Mouse (Mus musculus) stomach, postnatal 0 days (tissue): ENCODE data around the gene Ikzf5. TPM values are rescaled to one million over a fixed set of nuclear protein-coding genes. Genes with fewer than 3 reads are reported as not detected.

Experiments
- ATAC-seq: fragments of 200-750 bp; cut with Nextera tagmentation; 2 replicates; pipeline ENCODE4 v1.8.0; 2017; ENCODE audit not compliant: low FRiP score, low TSS enrichment
- DNase-seq: peaks from one replicate; pipeline ENCODE4 v3.0.0-alpha.2; 2016; ENCODE audit warnings: low spot score
- H3K27ac ChIP-seq: fragments of 300-500 bp; sonication (generic); replicated peaks from 2 replicates; pipeline ENCODE4 v1.5.1; 2014; ENCODE audit warnings: mild to moderate bottlenecking, control low read depth
- H3K27me3 ChIP-seq: fragments of 300-500 bp; sonication (generic); 2 replicates; pipeline ENCODE4 v1.6.1; 2014; ENCODE audit warnings: low read length; ENCODE audit not compliant: control insufficient read depth, insufficient read depth
- H3K36me3 ChIP-seq: fragments of 300-500 bp; sonication (generic); 2 replicates; pipeline ENCODE4 v1.6.1; 2014; ENCODE audit warnings: low read length, mixed read lengths; ENCODE audit not compliant: control insufficient read depth, insufficient read depth
- H3K4me1 ChIP-seq: fragments of 300-500 bp; sonication (generic); replicated peaks from 2 replicates; pipeline ENCODE4 v1.6.1; 2014; ENCODE audit warnings: antibody characterized with exemption; ENCODE audit not compliant: control insufficient read depth, insufficient read depth
- H3K4me2 ChIP-seq: fragments of 300-500 bp; sonication (generic); replicated peaks from 2 replicates; pipeline ENCODE4 v1.6.1; 2014; ENCODE audit warnings: low read depth, mild to moderate bottlenecking, control low read depth, moderate library complexity
- H3K4me3 ChIP-seq: fragments of 300-500 bp; sonication (generic); 2 replicates; pipeline ENCODE4 v1.5.1; 2014; ENCODE audit warnings: low read depth, low read length, control low read depth
- H3K9ac ChIP-seq: fragments of 300-500 bp; sonication (generic); 2 replicates; pipeline ENCODE4 v1.6.1; 2014; ENCODE audit warnings: mild to moderate bottlenecking, low read length, control low read depth, mixed read lengths
- H3K9me3 ChIP-seq: fragments of 300-500 bp; sonication (generic); 2 replicates; pipeline ENCODE4 v1.6.1; 2016; ENCODE audit warnings: low read length; ENCODE audit not compliant: control insufficient read depth
- CTCF ChIP-seq: IDR thresholded peaks from 2 replicates; pipeline ENCODE4 v1.5.1; 2016; ENCODE audit warnings: antibody characterized with exemption, low read depth, mild to moderate bottlenecking, moderate library complexity
- EP300 ChIP-seq: optimal IDR thresholded peaks from 2 replicates; pipeline ENCODE3; 2016; ENCODE audit warnings: antibody characterized with exemption
- WGBS: fragments of 180-500 bp; shearing (Covaris S2); extraction: QIAGEN DNeasy Blood & Tissue Kit; methylation state at CpG from one replicate; pipeline ENCODE4 v1.1.7; 2014; 5-methylcytosine and 5-hydroxymethylcytosine counted together
- polyA plus RNA-seq: library from polyadenylated mRNA; unstranded; fragments of >200 nt; fragmentation: Nextera tagmentation; extraction: Ambion mirVana; gene quantifications from 2 replicates; pipeline ENCODE4 v1.2.1, GENCODE M21; 2015

Ikzf5 gene
- 6.4 and 6.8 TPM in 2 replicates for polyA plus RNA-seq

DNA sequence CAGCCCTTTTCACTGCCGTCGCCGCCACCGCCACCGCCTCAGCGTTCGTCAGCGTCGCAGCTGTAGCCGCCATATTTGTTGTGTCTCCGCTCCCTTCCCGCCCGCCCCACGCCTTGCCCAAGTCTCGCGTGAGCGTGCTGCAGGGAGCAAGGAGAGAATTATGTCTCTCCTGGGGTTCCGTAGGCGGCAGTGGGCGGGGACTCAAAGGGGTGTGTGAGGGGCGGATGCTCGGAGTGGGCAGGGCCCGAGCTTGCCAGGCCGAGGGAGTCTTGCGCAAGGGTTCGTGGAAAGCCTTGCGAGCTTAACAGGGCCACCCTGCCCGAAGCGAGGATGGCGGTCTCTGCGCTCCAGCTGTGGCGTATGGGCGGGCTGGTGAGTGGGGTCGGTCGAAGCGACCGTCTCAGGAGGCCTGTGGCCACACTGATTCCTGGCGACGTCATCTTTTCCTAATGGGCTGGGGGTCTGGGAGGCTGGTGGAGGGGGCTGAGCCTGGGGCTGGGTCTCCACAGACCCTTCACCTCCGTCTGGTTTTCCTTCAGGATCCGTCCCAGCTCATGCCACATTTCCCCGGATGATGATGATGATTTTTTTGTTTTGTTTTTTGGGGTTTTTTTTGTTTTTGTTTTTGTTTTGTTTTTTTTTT is at the start of gene Ikzf5, which contains the start of gene Acadsb:
Ikzf5 (minus strand) TSS at position 106 of the 643 bp plus-strand sequence.
Acadsb (plus strand) TSS at position 186 of the 643 bp plus-strand sequence.
- H3K4me2 ChIP-seq = peak within 1 kb of the TSS; percentile 86
- ATAC-seq (peak; percentile 99), DNase-seq (peak; percentile 99)
- peak within 1 kb of the TSS; percentile 95 for H3K4me3 ChIP-seq
- H3K9me3 ChIP-seq = no peaks in the 10 kb centered on the region
- no peaks in the 10 kb centered on the region for H3K36me3 ChIP-seq
- peaks cover 3% of the 10 kb centered on the region; the same call in 1 of the 2 replicates for H3K4me1 ChIP-seq
- H3K27ac ChIP-seq = peak within 1 kb of the TSS; percentile 92
- H3K9ac ChIP-seq = peak within 1 kb of the TSS; percentile 95
- WGBS = under 1% methylated on average over 42 of the region's 42 CpGs
- TF ChIP-seq EP300 (peak; percentile 97), CTCF (no peak)
- H3K27me3 ChIP-seq = no peaks in the 10 kb centered on the region

GRCm38 (mm10) chr7:131456714-131457113 is 46.4 kb upstream of the Ikzf5 start:
- no peak overlapping the region for H3K4me2 ChIP-seq
- no peak overlapping the region for H3K27ac ChIP-seq

DNA sequence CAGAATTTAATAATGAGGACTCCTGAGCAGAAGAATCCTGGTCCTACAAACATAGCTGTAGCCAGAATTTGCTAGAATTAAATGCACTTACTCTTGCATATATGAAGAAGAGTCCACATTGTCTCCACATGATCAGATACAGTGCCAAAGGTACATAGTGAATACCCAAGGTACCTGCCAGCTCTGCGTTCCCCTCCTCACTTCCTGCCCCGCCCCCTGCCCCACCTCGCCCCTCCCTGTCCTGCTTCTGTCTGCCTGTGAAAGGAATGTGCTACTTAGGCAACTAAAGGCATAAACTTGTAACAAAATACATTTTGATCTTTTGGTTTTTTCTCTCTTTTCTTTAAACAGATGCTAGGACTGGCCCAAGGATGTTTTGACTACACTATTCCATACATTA is 26.7 kb upstream of the Ikzf5 start:
- H3K4me2 ChIP-seq = no peak overlapping the region

More at GRCm38 (mm10) chr7:131456714-131457113, 46.4 kb upstream of the Ikzf5 start:
- Histone ChIP-seq H3K27me3 (no peaks in the 10 kb centered on the region), H3K36me3 (no peaks in the 10 kb centered on the region), H3K9ac (no peak overlapping the region), H3K9me3 (no peaks in the 10 kb centered on the region), H3K4me3 (no peak overlapping the region), H3K4me1 (no peaks in the 10 kb centered on the region)
- 68% methylated on average over 5 of the region's 5 CpGs for WGBS
- ATAC-seq (peak; percentile 92), DNase-seq (peak; percentile 74)
- TF ChIP-seq EP300 (no peak), CTCF (no peak)

GRCm38 (mm10) chr7:131434276-131434675 is 24.0 kb upstream of the Ikzf5 start:
- WGBS = 85% methylated on average over 1 of the region's 1 CpGs
- no peaks in the 10 kb centered on the region for H3K4me1 ChIP-seq
- no peak for TF ChIP-seq EP300
- TF ChIP-seq CTCF = peak; percentile 46

More for the DNA sequence above, 26.7 kb upstream of the Ikzf5 start:
- WGBS = 55% methylated on average over 3 of the region's 3 CpGs
- Histone ChIP-seq H3K9me3 (no peaks in the 10 kb centered on the region), H3K27ac (no peak overlapping the region), H3K4me1 (no peaks in the 10 kb centered on the region), H3K27me3 (no peaks in the 10 kb centered on the region), H3K36me3 (peaks cover 3% of the 10 kb centered on the region; the same call in 1 of the 2 replicates), H3K9ac (no peak overlapping the region), H3K4me3 (no peak overlapping the region)
- ATAC-seq (no peak), DNase-seq (peak; percentile 19)
- no peak for TF ChIP-seq CTCF
- no peak for TF ChIP-seq EP300

DNA sequence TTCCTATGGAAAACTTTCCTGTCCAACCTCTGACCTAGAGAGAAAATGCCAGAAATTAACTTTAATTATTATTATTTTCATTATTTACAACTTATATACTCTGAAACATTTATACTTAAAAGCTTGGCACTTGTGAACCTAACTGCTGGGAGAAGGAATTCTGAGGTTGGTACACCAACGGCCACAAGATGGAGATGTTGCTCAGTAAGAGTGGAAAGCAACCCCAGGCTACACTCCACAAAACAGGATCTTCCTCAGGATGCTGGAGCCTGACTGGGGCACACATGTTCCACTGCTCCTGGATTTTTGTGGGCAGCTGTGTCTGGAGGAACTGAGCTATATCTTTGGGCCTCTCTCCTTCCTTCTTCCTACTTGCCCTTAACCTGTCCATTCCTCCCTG is 21.9 kb upstream of the Ikzf5 start:
- ATAC-seq (no peak), DNase-seq (peak; percentile 50)
- Histone ChIP-seq H3K9ac (no peak overlapping the region), H3K27ac (no peak overlapping the region), H3K27me3 (no peaks in the 10 kb centered on the region), H3K9me3 (no peaks in the 10 kb centered on the region), H3K4me1 (no peaks in the 10 kb centered on the region), H3K36me3 (no peaks in the 10 kb centered on the region; the same call in none of the 2 replicates), H3K4me3 (no peak overlapping the region), H3K4me2 (no peak overlapping the region)
- TF ChIP-seq EP300 (no peak), CTCF (peak; percentile 76)
- 14% methylated on average over 1 of the region's 1 CpGs for WGBS

More at GRCm38 (mm10) chr7:131434276-131434675, 24.0 kb upstream of the Ikzf5 start:
- H3K36me3 ChIP-seq = peaks cover 3% of the 10 kb centered on the region
- DNase-seq (no peak), ATAC-seq (no peak)
- H3K9ac ChIP-seq = no peak overlapping the region
- no peaks in the 10 kb centered on the region for H3K27me3 ChIP-seq
- H3K4me3 ChIP-seq = no peak overlapping the region
- H3K9me3 ChIP-seq = no peaks in the 10 kb centered on the region
- no peak overlapping the region for H3K4me2 ChIP-seq
- no peak overlapping the region for H3K27ac ChIP-seq

DNA sequence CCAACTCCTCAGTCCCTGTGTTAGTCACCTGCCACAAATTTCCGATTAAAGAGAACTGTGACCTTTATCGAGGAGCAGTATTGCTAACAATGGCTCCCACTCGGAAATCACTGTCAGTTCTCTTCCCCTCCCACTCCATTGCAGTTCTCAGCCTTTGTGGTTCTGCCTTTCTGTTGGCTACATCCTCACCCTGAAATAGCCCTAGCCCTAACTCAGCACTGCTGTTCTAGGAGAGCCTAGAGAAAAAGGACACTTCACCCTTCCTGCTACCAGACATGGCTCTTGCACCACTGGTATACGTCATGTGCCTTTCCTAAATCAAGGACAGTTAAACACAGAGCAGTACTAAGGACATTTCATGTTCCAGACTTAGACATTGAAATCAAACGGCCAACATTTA is 17.0 kb upstream of the Ikzf5 start:
- Histone ChIP-seq H3K27ac (no peak overlapping the region), H3K4me3 (no peak overlapping the region)
- 90% methylated on average over 5 of the region's 5 CpGs for WGBS

More for the DNA sequence above, 17.0 kb upstream of the Ikzf5 start:
- Histone ChIP-seq H3K4me1 (no peaks in the 10 kb centered on the region), H3K4me2 (no peak overlapping the region), H3K9me3 (no peaks in the 10 kb centered on the region), H3K36me3 (no peaks in the 10 kb centered on the region; the same call in none of the 2 replicates), H3K27me3 (no peaks in the 10 kb centered on the region), H3K9ac (no peak overlapping the region)
- TF ChIP-seq EP300 (no peak), CTCF (no peak)
- DNase-seq (no peak), ATAC-seq (no peak)
